8 mouse cellular contexts compared by ENCODE assay signal in the genomic region with DNA sequence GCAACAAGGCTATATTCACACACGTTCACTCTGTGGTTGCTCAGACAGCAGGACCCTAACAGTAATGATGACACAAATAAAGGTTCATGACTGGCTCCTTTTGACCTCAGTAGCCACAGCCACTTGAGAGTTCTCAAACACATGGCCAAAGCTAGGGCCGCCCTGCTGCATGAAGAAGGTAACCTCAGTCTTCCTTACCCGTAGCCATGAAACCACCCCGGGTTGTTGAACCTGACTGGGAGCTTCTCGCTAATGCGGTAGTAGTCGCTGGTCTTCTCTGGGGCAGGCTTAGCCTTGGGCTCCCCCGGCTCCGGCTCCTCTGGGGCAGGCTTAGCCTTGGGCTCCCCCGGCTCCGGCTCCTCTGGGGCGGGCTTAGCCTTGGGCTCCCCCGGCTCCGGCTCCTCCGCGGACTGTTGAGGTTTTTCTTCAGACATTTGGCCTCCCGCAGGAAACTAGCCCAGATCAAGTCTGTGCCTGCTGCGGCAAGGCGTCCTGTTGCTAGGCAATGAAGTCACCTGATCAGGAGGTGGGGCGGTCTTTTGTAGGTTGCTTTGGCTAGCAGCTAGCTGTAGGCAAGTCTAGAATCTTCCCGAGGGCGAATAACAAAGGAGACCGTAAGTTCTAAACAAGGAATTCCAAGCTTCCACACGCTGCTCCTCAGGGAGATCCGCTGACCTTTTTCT. TPM values are rescaled to one million over a fixed set of nuclear protein-coding genes. Genes with fewer than 3 reads are reported as not detected.
DNase-seq lines count a peak whose midpoint lies in the region; ATAC-seq and TF ChIP-seq lines count a peak whose summit lies in the region.

Gene 1700007K13Rik (minus strand): TSS at position 497 of the 683 bp plus-strand sequence.

- peaks cover 8% of the 10 kb centered on the region for H3K4me1 ChIP-seq in liver, embryonic 16.5 days (ENCODE audit: control insufficient read depth, low read depth, low read length)
- peaks cover 26% of the 10 kb centered on the region for H3K4me1 ChIP-seq in neural tube, embryonic 13.5 days (replicated peaks)
- H3K4me1 ChIP-seq in thymus, adult 2 months (replicated peaks; ENCODE audit: control insufficient read depth, insufficient read depth, low read length), result peaks cover 19% of the 10 kb centered on the region

- peak; percentile 94 for DNase-seq in brain, adult 2 months (ENCODE audit: low read depth, low spot score)
- peak; percentile 13 for DNase-seq in fat pad, adult 2 months (ENCODE audit: extremely low read depth, low read depth, low spot score)
- peak; percentile 35 to 57 for DNase-seq in heart, postnatal 36 days
- peak; percentile 76 to 83 for DNase-seq in kidney, postnatal 4 days
- peak; percentile 74 for DNase-seq in thymus, adult 2 months

- H3K27ac ChIP-seq in liver, embryonic 16.5 days (ENCODE audit: low read length), result no peak within 1 kb of the TSS
- H3K27ac ChIP-seq in neural tube, embryonic 13.5 days (replicated peaks), result no peak within 1 kb of the TSS; the same call in 1 of the 2 replicates
- H3K27ac ChIP-seq in thymus, adult 2 months (ENCODE audit: control insufficient read depth, insufficient read depth, low read length), result no peak within 1 kb of the TSS

- no peaks in the 10 kb centered on the region for H3K9me3 ChIP-seq in liver, embryonic 16.5 days (replicated peaks; ENCODE audit: control insufficient read depth, low read length)
- no peaks in the 10 kb centered on the region for H3K9me3 ChIP-seq in neural tube, embryonic 13.5 days

- TF ChIP-seq POLR2A in thymus, adult 2 months (IDR thresholded peaks at IDR 0.05; ENCODE audit: control insufficient read depth, extremely low read depth, insufficient read depth, low read length, poor library complexity), result no peak

- H3K27me3 ChIP-seq in liver, embryonic 16.5 days (ENCODE audit: control insufficient read depth, insufficient read depth, low read depth, low read length), result peaks cover 5% of the 10 kb centered on the region; the same call in 1 of the 2 replicates
- H3K27me3 ChIP-seq in neural tube, embryonic 13.5 days, result peaks cover 10% of the 10 kb centered on the region
- H3K27me3 ChIP-seq in thymus, adult 2 months (ENCODE audit: control insufficient read depth, insufficient read depth, low read length), result no peaks in the 10 kb centered on the region; the same call in 1 of the 2 replicates

- intact Hi-C loops in heart, postnatal 36 days (cut with DNase I), result no loop called here

- H3K36me3 ChIP-seq in liver, embryonic 16.5 days (ENCODE audit: control insufficient read depth, insufficient read depth), result peaks cover 11% of the 10 kb centered on the region
- H3K36me3 ChIP-seq in neural tube, embryonic 13.5 days, result peaks cover 19% of the 10 kb centered on the region
- H3K36me3 ChIP-seq in thymus, adult 2 months (ENCODE audit: control insufficient read depth, insufficient read depth, low read length), result peaks cover 9% of the 10 kb centered on the region

- H3K4me3 ChIP-seq in liver, embryonic 16.5 days (ENCODE audit: low read depth, low read length), result no peak within 1 kb of the TSS
- H3K4me3 ChIP-seq in neural tube, embryonic 13.5 days, result peak within 1 kb of the TSS; percentile 30
- no peak within 1 kb of the TSS for H3K4me3 ChIP-seq in thymus, adult 2 months (ENCODE audit: control insufficient read depth, insufficient read depth, low read length)

- WGBS in liver, embryonic 16.5 days (ENCODE audit: insufficient replicate concordance), result 4% methylated on average over 25 of the region's 25 CpGs
- 5% methylated on average over 25 of the region's 25 CpGs for WGBS in neural tube, embryonic 13.5 days
- WGBS in thymus, adult 2 months, result 4% methylated on average over 25 of the region's 25 CpGs

- no peak for TF ChIP-seq CTCF in thymus, adult 2 months (IDR thresholded peaks at IDR 0.05; ENCODE audit: borderline replicate concordance, control insufficient read depth, extremely low read depth, insufficient read depth, low read length, poor library complexity)

- peak within 1 kb of the TSS; percentile 12; the same call in 1 of the 2 replicates for H3K4me2 ChIP-seq in liver, embryonic 16.5 days (ENCODE audit: low read depth, low read length)
- peak within 1 kb of the TSS; percentile 57 for H3K4me2 ChIP-seq in neural tube, embryonic 13.5 days

- no peak within 1 kb of the TSS for H3K9ac ChIP-seq in liver, embryonic 16.5 days (ENCODE audit: low read depth, low read length)
- peak within 1 kb of the TSS; percentile 61 for H3K9ac ChIP-seq in neural tube, embryonic 13.5 days

- peak; percentile 88 for ATAC-seq in CD4-positive, CD25-positive, alpha-beta regulatory T cell, adult 4 months
- 0 out of 2 replicates have a peak, but pooled peaks have one; percentile 36 for ATAC-seq in liver, embryonic 16.5 days (ENCODE audit: low read depth)
- peak; percentile 48; the same call in 1 of the 2 replicates for ATAC-seq in neural tube, embryonic 13.5 days (ENCODE audit: low read depth)

RNA-seq across cellular contexts. Expression of gene 1700007K13Rik, which starts in this region (rescaled TPM):
- not detected for polyA plus RNA-seq in CD4-positive, CD25-positive, alpha-beta regulatory T cell, adult 4 months (2017; shearing (Covaris generic))
- not detected for total RNA-seq in heart, postnatal 36 days (2021)
- polyA plus RNA-seq in liver, embryonic 16.5 days (2015; fragmentation: Nextera tagmentation; extraction: Ambion mirVana), result not detected in 2 replicates
- polyA plus RNA-seq in neural tube, embryonic 13.5 days (2015; fragmentation: Nextera tagmentation; extraction: Ambion mirVana), result 2.6 and 2.8 TPM in 2 replicates
- not detected in 2 replicates for polyA plus RNA-seq in thymus, adult 2 months (2012; rRNA removed)

Comparison
In these comparisons a context has a peak if more than half of its experiments do, and no peak if none do; other contexts are left out.
1. Peak in ATAC-seq in CD4-positive, CD25-positive, alpha-beta regulatory T cell, adult 4 months; RNA of the gene not detected or under 1 TPM.
2. Peak in DNase-seq in heart, postnatal 36 days; RNA of the gene not detected or under 1 TPM.
3. Peak in ATAC-seq and H3K4me2 ChIP-seq in liver, embryonic 16.5 days; RNA of the gene not detected or under 1 TPM.
4. Peak in DNase-seq in thymus, adult 2 months; RNA of the gene not detected or under 1 TPM.
5. ATAC-seq: peak in every context shown above with its lines; median percentile 88 in CD4-positive, CD25-positive, alpha-beta regulatory T cell, adult 4 months; 48 in neural tube, embryonic 13.5 days; 36 in liver, embryonic 16.5 days.
6. DNase-seq: peak in every context shown above with its lines; median percentile 94 in brain, adult 2 months; 80 in kidney, postnatal 4 days; 74 in thymus, adult 2 months; 46 in heart, postnatal 36 days; 13 in fat pad, adult 2 months.